Mouse (Mus musculus) forebrain, embryonic 10.5 days (tissue): ENCODE data around the gene Rab3b. TPM values are rescaled to one million over a fixed set of nuclear protein-coding genes. Genes with fewer than 3 reads are reported as not detected.
A peak's percentile ranks its signal among the peaks of the same experiment; 100 is the strongest.
"Not testable (repeated sequence)": the region's sequence is repeated elsewhere in the genome, so short reads cannot be mapped to it uniquely, and the experiment has no call there.

Experiments used
- DNase-seq: peaks from one replicate; pipeline ENCODE4 v3.0.0-alpha.2; 2017; ENCODE audit warnings: low spot score; ENCODE audit errors: extremely low spot score
- H3K27ac ChIP-seq: fragments of 300-500 bp; sonication (generic); 2 replicates; pipeline ENCODE4 v1.5.1; 2016; ENCODE audit warnings: mild to moderate bottlenecking
- H3K27me3 ChIP-seq: fragments of 300-500 bp; sonication (generic); 2 replicates; pipeline ENCODE4 v1.6.1; 2016; ENCODE audit warnings: mild to moderate bottlenecking; ENCODE audit not compliant: poor library complexity, severe bottlenecking
- H3K36me3 ChIP-seq: fragments of 300-500 bp; sonication (generic); replicated peaks from 2 replicates; pipeline ENCODE4 v1.6.1; 2016; ENCODE audit warnings: mild to moderate bottlenecking, moderate library complexity
- H3K4me1 ChIP-seq: fragments of 300-500 bp; sonication (generic); 2 replicates; pipeline ENCODE4 v1.6.1; 2016
- H3K4me3 ChIP-seq: fragments of 300-500 bp; sonication (generic); 2 replicates; pipeline ENCODE4 v1.5.1; 2016; ENCODE audit warnings: mild to moderate bottlenecking, moderate library complexity
- H3K9me3 ChIP-seq: fragments of 300-500 bp; sonication (generic); 2 replicates; pipeline ENCODE4 v1.6.1; 2016; ENCODE audit warnings: mild to moderate bottlenecking, moderate library complexity
- WGBS: fragments of 180-500 bp; shearing (Covaris S2); methylation state at CpG from one replicate; pipeline ENCODE4 v1.1.7; 2016; 5-methylcytosine and 5-hydroxymethylcytosine counted together
- polyA plus RNA-seq: library from polyadenylated mRNA; unstranded; fragments of >200 nt; fragmentation: Nextera tagmentation; extraction: Ambion mirVana; gene quantifications from 2 replicates; pipeline ENCODE4 v1.2.1, GENCODE M21; 2016

The Rab3b gene
- polyA plus RNA-seq, 1 experiment from 2014 or later, result 17.8 TPM

DNA sequence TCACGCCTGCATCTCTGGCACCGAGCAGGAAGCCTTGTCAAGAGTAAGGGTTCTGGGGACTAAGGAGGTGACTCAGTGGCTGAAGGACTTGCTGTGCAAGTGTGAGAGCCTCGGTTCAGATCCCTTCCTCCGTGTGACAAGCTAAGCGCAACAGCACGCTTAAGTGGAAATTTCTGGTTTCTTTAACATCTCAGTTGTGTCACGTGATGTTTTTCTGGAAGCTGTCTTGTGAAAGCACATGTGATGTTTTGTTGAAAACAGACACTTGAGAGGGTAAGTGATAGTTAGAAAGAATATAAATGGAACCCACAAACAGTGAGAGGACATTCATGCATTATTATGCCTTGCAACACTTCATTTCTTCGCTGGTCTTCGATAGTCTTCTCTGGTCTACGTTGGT, 25.9 kb downstream of the Rab3b start:
- no peak overlapping the region for H3K4me3 ChIP-seq
- DNase-seq, result no peak
- WGBS, result 93% methylated on average over 10 of the region's 10 CpGs
- H3K27ac ChIP-seq, result no peak overlapping the region
- no peaks in the 10 kb centered on the region for H3K36me3 ChIP-seq
- peaks cover 33% of the 10 kb centered on the region for H3K4me1 ChIP-seq
- H3K9me3 ChIP-seq, result no peaks in the 10 kb centered on the region
- no peaks in the 10 kb centered on the region for H3K27me3 ChIP-seq

DNA sequence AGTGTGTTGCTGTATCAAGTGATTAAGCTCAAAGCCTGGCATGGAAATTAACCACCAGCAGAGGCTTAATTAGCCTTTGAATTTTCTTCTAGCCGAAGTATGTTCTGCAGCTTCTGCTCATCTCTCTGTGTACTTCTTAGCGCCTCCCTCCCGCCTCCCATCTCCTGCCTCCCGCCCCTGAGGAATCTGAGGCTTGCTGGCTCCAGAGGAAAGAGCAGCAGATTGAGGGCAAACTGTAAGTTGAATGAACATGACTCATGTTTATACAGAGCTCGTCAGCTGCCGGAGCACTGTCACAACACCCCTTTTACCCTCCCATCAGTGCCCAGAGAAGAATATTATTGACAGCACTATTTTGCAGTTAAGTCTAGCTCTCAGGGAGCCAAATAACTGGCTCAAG, 27.0 kb downstream of the Rab3b start:
- H3K27ac ChIP-seq, result no peak overlapping the region
- DNase-seq, result no peak
- H3K36me3 ChIP-seq, result no peaks in the 10 kb centered on the region
- WGBS, result 50% methylated on average over 6 of the region's 6 CpGs
- H3K4me1 ChIP-seq, result peaks cover 26% of the 10 kb centered on the region
- no peak overlapping the region for H3K4me3 ChIP-seq
- no peaks in the 10 kb centered on the region for H3K9me3 ChIP-seq
- H3K27me3 ChIP-seq, result no peaks in the 10 kb centered on the region

DNA sequence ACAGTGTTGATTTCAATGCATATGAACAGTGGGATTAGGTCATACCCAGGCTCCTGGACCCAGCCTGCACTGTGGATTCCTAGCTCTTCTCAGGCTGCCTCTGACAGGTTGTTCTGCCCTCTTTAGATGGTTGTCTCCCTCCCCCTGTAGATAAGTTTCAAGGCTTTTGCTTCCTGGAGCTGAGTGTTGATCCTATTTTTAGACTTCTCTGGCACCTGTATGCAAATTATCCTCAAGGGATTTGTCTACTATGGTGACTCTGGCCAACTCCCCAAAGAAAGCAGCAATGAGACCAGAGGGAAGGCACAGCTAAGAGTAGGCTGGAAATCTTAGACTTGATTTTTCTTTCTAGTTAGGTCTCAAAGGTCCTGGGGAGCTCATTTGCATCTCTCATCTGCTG, 28.6 kb downstream of the Rab3b start:
- H3K27me3 ChIP-seq, result no peaks in the 10 kb centered on the region
- H3K36me3 ChIP-seq, result no peaks in the 10 kb centered on the region
- H3K4me1 ChIP-seq, result peaks cover 26% of the 10 kb centered on the region
- no peak for DNase-seq
- no peaks in the 10 kb centered on the region for H3K9me3 ChIP-seq
- H3K27ac ChIP-seq, result no peak overlapping the region
- H3K4me3 ChIP-seq, result no peak overlapping the region

DNA sequence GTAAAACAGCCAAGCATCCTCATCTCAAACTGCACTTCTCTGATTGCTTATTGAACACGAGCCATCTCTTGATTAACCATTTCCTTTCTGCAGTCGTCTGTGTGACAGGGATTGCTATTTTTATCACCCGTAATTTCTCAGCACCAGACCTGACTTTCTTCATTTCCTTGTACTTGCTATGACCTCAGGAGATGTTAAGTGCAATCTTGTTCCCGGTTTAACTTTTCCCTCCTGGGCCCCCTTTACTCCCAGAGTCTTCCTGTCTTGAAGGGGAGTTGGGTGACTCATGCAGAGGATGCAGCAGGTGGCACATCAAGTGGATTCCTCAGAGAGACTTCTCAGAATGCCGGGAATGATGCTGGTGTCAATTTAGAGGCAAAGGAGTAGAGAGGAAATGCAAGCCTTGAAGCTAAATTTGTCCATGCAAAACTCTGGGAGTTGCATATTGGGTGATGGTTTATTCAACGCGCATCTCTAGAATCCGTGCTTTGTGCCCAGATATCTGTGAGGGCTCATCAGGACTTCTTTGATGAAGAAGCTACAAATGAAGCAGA, 31.1 kb downstream of the Rab3b start:
- Histone ChIP-seq H3K4me3 (no peak overlapping the region), H3K27me3 (no peaks in the 10 kb centered on the region), H3K36me3 (no peaks in the 10 kb centered on the region), H3K4me1 (peaks cover 23% of the 10 kb centered on the region), H3K9me3 (no peaks in the 10 kb centered on the region), H3K27ac (no peak overlapping the region)
- DNase-seq, result no peak
- 86% methylated on average over 8 of the region's 8 CpGs for WGBS

DNA sequence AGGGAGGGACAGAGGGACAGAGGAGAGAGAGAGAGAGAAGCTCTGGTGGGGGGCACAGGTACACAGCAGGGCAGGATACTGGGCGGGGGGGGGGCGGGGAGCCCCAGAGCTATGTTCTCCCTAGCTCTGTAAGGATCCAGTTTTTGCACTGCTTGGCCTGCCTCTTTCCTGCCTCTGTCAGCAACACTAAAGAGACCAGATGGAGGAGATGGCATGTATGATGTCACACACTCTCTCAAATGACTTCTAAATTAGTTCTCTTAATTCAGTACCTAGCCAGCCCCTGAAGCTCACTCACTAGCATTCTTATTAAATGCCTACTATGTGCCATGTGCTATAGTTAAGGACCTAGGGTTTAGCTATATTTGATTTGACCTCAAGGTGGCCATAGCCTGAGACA, 33.0 kb downstream of the Rab3b start:
- Histone ChIP-seq H3K27ac (no peak overlapping the region), H3K4me3 (no peak overlapping the region), H3K4me1 (peaks cover 6% of the 10 kb centered on the region), H3K36me3 (no peaks in the 10 kb centered on the region), H3K27me3 (no peaks in the 10 kb centered on the region), H3K9me3 (no peaks in the 10 kb centered on the region)
- 79% methylated on average over 2 of the region's 2 CpGs for WGBS
- no peak for DNase-seq

DNA sequence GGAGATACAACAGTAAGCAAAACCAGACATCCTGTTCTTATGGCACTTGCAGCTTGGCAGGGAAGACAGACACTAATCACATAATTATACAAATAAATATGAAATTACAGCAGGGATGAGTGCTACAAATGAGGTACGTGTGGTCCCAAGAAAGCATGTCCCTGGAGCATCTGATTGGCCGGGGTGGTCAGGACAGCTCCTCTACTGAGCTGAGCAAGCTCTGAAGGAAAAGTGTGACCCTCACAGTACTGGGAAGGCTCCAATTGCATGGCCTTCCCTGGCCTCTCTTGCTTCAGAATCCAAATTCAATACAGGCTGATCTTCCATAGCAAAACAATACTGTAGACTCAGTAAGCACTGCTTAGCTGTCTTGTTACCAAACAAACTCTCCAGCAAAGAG, 34.3 kb downstream of the Rab3b start:
- Histone ChIP-seq H3K4me1 (no peaks in the 10 kb centered on the region), H3K36me3 (no peaks in the 10 kb centered on the region), H3K9me3 (no peaks in the 10 kb centered on the region), H3K27ac (no peak overlapping the region), H3K27me3 (no peaks in the 10 kb centered on the region), H3K4me3 (no peak overlapping the region)
- DNase-seq, result no peak
- 86% methylated on average over 2 of the region's 2 CpGs for WGBS

DNA sequence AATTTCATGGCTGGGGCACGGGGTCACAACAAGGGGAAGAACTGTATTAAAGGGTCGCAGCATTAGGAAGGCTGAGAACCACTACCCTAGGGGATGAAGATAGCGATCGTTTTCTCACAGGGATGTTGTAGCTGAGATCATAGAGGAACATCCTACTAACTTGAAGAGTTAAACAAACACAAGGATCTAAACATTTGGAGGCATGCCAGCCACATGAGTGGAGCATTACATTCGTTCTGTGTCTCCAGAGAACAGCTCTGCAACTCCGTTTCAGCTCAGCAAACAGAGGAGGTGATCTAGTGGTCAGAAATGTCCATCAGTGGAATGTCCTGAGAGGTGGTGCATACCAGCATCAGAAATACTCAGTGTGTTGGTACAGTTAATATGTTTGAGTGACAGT, 35.5 kb downstream of the Rab3b start:
- Histone ChIP-seq H3K27me3 (no peaks in the 10 kb centered on the region), H3K4me1 (no peaks in the 10 kb centered on the region), H3K36me3 (no peaks in the 10 kb centered on the region), H3K4me3 (no peak overlapping the region), H3K9me3 (no peaks in the 10 kb centered on the region), H3K27ac (no peak overlapping the region)
- 84% methylated on average over 6 of the region's 6 CpGs for WGBS
- no peak for DNase-seq

DNA sequence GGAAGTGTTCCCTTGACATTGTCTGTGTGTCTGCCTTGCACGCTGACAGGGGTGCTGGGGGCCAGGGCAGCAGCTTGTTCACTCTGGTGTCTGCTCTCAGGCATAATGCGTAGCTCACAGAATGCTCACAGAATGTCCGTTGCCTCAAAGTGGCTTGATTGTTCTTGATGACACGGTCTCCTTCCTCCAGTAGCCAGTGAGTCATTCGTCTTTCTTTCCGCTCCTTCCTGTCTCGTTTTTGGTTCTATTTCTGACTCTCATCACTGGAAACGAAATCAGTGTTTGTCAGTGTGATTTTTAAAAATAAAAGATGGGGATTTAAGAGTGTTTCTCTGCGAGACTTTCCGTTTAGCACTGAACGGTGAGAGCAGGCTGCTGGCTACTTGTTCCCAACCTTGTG, 36.2 kb downstream of the Rab3b start:
- H3K9me3 ChIP-seq, result no peaks in the 10 kb centered on the region
- no peaks in the 10 kb centered on the region for H3K4me1 ChIP-seq
- DNase-seq, result no peak
- H3K4me3 ChIP-seq, result no peak overlapping the region
- no peak overlapping the region for H3K27ac ChIP-seq
- no peaks in the 10 kb centered on the region for H3K27me3 ChIP-seq
- 83% methylated on average over 11 of the region's 11 CpGs for WGBS
- H3K36me3 ChIP-seq, result no peaks in the 10 kb centered on the region

DNA sequence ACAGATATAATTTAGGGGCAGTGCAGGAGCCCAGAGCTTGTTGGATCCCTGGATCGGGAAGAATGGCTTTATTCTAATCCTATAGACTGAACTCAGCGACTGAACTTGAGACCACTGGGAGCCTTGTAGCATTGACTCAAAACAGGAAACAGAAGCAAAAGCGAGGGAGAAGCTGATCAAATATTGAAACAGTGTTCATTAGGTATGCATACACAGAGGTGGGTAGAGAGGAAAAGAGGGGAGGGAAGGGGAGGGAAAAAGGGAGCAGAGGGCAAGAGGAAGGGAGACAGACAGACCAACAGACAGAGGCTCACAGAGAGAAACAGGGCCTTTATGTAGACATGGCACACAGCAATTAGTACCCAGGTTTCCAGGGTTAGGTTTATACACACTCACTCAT, 38.8 kb downstream of the Rab3b start:
- Histone ChIP-seq H3K27me3 (no peaks in the 10 kb centered on the region), H3K36me3 (no peaks in the 10 kb centered on the region), H3K4me1 (no peaks in the 10 kb centered on the region), H3K9me3 (no peaks in the 10 kb centered on the region), H3K4me3 (no peak overlapping the region), H3K27ac (no peak overlapping the region)
- WGBS, result 75% methylated on average over 3 of the region's 3 CpGs
- DNase-seq, result no peak

DNA sequence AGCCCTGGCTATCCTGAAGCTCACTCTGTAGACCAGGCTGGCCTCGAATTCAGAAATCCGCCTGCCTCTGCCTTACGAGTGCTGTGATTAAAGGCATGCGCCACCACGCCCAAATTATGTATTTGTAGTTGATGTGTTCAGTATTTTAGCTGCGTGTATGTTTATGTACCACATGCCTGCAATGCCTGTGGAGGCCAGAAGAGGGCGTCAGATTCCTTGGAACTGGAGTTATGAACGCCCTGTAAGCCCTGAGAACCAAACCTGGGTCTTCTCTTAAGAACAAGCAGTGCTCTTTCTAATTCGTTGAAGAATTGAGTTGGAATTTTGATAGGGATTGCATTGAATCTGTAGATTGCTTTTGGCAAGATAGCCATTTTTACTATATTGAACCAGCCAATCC, 49.1 kb downstream of the Rab3b start:
- not testable (repeated sequence) for H3K9me3 ChIP-seq, H3K27ac ChIP-seq, H3K27me3 ChIP-seq, H3K4me1 ChIP-seq, H3K4me3 ChIP-seq, H3K36me3 ChIP-seq, DNase-seq
- WGBS, result 82% methylated on average over 9 of the region's 9 CpGs

DNA sequence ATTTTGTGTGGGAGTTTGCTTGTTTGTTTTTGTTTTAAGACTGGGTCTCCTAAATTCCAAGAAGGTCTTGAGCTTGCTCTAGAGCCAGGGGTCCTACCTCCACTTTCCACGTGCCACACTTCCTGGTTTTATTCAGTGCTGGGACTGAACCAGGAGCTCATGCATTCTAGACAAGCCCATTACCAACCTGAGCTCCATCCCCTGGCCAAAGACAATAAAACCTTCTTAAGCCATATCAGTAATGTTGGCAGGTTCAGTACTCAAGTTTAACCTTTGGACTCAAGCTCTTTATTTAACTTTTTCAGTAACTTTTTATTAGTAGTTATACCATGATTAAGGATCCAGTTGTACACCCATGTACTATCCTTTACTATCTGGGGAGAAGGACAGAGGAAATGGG, 54.3 kb downstream of the Rab3b start:
- 86% methylated on average over 1 of the region's 1 CpGs for whole genome bisulfite sequencing
- DNase-seq, result no peak
- Histone ChIP-seq H3K4me3 (no peak overlapping the region), H3K4me1 (peaks cover 4% of the 10 kb centered on the region), H3K36me3 (no peaks in the 10 kb centered on the region), H3K27me3 (peaks cover 6% of the 10 kb centered on the region; the same call in 1 of the 2 replicates), H3K9me3 (no peaks in the 10 kb centered on the region), H3K27ac (no peak overlapping the region)

DNA sequence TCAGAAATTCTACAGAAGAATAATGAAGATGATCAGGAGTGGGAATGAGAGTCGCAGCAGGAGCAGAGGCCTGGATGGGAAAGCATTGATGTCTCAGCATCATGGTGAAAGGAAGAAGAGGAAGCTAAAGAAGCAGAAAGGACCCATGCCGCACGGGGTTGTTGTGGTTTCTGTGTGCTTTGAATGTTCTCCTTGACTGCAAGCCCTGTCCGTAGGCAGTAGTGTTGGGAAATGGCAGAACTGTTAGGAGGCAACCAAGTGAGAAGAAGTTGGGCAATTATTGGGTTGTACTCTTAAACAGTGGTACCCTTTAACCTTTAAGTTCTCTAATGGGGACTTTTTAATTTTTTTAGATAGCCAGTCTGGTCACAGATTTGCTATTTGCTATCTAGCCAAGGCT, 56.0 kb downstream of the Rab3b start:
- H3K4me1 ChIP-seq, result peaks cover 16% of the 10 kb centered on the region
- H3K9me3 ChIP-seq, result no peaks in the 10 kb centered on the region
- H3K27ac ChIP-seq, result no peak overlapping the region
- H3K4me3 ChIP-seq, result no peak overlapping the region
- 84% methylated on average over 4 of the region's 4 CpGs for WGBS
- peaks cover 19% of the 10 kb centered on the region; the same call in 1 of the 2 replicates for H3K27me3 ChIP-seq
- no peaks in the 10 kb centered on the region for H3K36me3 ChIP-seq
- no peak for DNase-seq

DNA sequence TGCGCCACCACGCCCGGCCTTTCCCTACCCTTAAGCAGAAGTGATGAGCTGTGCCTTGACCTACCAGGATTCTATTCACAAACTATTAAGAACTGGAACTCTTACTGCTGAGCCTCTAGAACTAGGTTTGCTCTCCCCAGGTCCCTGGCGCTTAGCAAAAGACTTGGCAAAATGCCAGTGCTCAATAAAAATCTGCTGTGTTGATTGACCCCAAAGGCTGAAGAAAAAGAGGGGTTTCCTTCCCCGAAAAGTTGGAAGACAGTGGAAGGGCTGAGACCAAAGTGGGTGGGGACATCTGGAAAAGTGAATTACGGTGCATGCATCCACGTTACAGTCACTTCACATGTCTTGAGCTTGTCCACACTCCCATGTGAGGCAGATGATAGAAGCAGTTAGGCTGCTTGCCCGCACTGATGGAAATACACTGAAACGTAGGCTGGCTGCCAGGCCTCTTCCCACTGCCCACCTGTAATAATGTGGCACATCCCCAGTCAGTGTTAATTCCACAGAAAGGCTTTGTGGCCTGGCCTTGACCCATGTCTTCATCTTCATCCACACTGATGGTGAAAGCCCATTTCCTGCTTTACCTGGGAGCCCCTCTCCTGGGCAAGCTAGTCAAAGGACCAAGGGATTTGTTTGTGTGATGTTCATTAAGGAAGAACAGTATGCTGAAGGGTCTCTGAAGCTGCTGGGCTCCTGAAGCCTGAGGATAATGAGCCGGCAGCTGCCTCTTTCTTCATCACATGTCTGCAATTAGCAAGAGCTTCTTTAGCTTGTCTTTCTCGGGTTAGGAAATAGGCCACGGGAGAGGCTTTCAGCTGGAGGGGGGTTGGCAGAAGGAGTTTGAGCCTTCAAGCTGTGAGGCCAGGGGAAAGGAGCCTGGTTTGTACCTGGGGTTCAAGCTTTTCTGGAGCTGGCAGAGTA, 59.2 kb downstream of the Rab3b start:
- peak overlapping the region; percentile 41; the same call in 1 of the 2 replicates for H3K27ac ChIP-seq
- WGBS, result 68% methylated on average over 12 of the region's 12 CpGs
- H3K4me1 ChIP-seq, result peaks cover 39% of the 10 kb centered on the region

More for the DNA sequence above, 59.2 kb downstream of the Rab3b start:
- Histone ChIP-seq H3K4me3 (no peak overlapping the region), H3K27me3 (peaks cover 26% of the 10 kb centered on the region; the same call in 1 of the 2 replicates), H3K9me3 (no peaks in the 10 kb centered on the region), H3K36me3 (no peaks in the 10 kb centered on the region)
- DNase-seq, result no peak
